Mouse (Mus musculus) liver, embryonic 18 days (tissue): ENCODE data around the gene Ttbk2. TPM values are rescaled to one million over a fixed set of nuclear protein-coding genes. Genes with fewer than 3 reads are reported as not detected.

ENCODE experiments used
- polyA plus RNA-seq: library from polyadenylated mRNA; depleted of rRNA; stranded (reverse); fragments of >200 nt; gene quantifications from 2 replicates; pipeline ENCODE4 v1.2.3, GENCODE M21; 2012; rRNA removed

Gene Ttbk2
- polyA plus RNA-seq = 0.72 and 0.87 TPM in 2 replicates

GRCm38 (mm10) chr2:120850424-120851082 is at the start of gene Ttbk2:
Gene Ttbk2, minus strand, starts transcription at chr2:120850604.

GRCm38 (mm10) chr2:120849449-120850423 is 668 bp downstream of the Ttbk2 start, which contains the start of gene Cdan1:
Gene Cdan1, minus strand, starts transcription at chr2:120850128.

Other genes with a start within 250 kb of the Ttbk2 start
- 5.7 and 5.9 TPM in 2 replicates for gene Haus2, start 241.2 kb downstream of the Ttbk2 start, polyA plus RNA-seq
- 8.0 and 8.2 TPM in 2 replicates for gene Lrrc57, start 241.1 kb downstream of the Ttbk2 start, polyA plus RNA-seq
- 3.0 and 3.9 TPM in 2 replicates for gene Stard9, start 221.5 kb downstream of the Ttbk2 start, polyA plus RNA-seq
- gene Cdan1, start 476 bp downstream of the Ttbk2 start, polyA plus RNA-seq = 7.5 and 8.2 TPM in 2 replicates
- gene Ubr1, start 120.1 kb upstream of the Ttbk2 start, polyA plus RNA-seq = 4.7 and 4.9 TPM in 2 replicates
- gene Tmem62, start 126.4 kb upstream of the Ttbk2 start, polyA plus RNA-seq = 2.6 and 2.9 TPM in 2 replicates
- gene Ccndbp1, start 157.8 kb upstream of the Ttbk2 start, polyA plus RNA-seq = 36.8 and 37.1 TPM in 2 replicates
- gene Epb42, start 186.5 kb upstream of the Ttbk2 start, polyA plus RNA-seq = 62.5 and 68.7 TPM in 2 replicates
- gene Tgm5, start 235.2 kb upstream of the Ttbk2 start, polyA plus RNA-seq = not detected in 2 replicates